Mouse (Mus musculus) bone marrow, adult 2 months (tissue): ENCODE results near the gene Mpo.

ENCODE experiments used
- CTCF ChIP-seq: fragments of 200-500 bp; IDR thresholded peaks from 2 replicates; pipeline ENCODE4 v1.5.1; 2011; ENCODE audit warnings: low read length, control low read depth; ENCODE audit not compliant: control insufficient read depth, insufficient read depth
- POLR2A ChIP-seq: fragments of 200-500 bp; IDR thresholded peaks from 2 replicates; pipeline ENCODE4 v1.6.1; 2011; ENCODE audit warnings: low read depth, mild to moderate bottlenecking, control low read depth, low read length, borderline replicate concordance; ENCODE audit not compliant: control insufficient read depth

DNA sequence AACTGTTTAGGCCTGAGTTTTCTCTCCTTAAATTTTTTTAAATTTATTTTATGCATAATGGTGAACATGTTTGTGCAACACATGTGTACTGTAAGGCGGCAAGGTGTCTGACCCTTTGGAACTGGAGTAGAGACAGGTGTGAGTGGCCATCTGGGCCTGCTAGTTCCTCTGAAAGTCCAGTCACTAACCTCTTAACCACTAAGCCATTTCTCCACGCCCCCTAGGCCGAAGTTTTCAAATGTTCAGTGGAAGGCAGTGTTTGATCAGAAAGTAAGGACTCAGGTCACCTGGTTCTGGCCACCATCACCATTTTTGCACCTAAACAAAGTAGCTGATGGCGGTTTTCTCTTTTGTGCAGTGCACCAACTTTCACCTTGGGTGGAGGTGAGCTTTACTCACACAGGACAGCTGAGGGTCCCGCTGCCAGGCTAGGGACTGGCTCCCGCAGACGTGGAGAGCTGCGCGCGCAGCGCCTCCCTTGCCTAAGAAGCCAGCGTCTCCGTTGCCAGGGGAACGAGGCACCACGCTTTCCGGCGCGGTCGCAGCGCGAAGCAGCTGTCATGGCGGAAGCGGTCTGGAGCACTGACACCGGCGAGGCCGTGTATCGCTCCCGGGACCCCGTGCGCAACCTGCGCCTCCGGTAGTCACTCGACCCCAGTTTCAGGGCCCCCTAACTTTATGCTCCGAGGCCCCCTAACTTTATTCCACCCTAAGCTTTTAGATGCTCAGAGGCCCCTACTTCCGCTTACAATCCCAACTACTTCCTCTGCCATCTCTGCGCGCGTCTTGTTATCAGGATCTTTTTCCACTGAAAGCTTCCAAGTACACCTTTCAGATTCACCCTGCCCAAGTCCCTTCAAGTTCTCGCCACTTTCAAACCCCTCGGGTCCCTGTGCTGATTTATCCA is 59.6 kb downstream of the Mpo start, which contains the start of gene Mks1:
- TF ChIP-seq CTCF (no peak), POLR2A (peak; percentile 79; the same call in 1 of the 2 replicates)
